Mouse (Mus musculus) liver, postnatal 0 days (tissue): ENCODE data around the gene Dnaja2. TPM values are rescaled to one million over a fixed set of nuclear protein-coding genes. Genes with fewer than 3 reads are reported as not detected.

Experiments used
- ATAC-seq: fragments of 200-750 bp; cut with Nextera tagmentation; 2 replicates; pipeline ENCODE4 v1.8.0; 2017; ENCODE audit warnings: mild to moderate bottlenecking, moderate library complexity
- DNase-seq: peaks from one replicate; pipeline ENCODE4 v3.0.0-alpha.2; 2016
- H3K27ac ChIP-seq: fragments of 300-500 bp; sonication (generic); 2 replicates; pipeline ENCODE4 v1.5.1; 2014; ENCODE audit warnings: antibody characterized with exemption, moderate library complexity, mild to moderate bottlenecking, low read depth
- H3K27me3 ChIP-seq: fragments of 300-500 bp; sonication (generic); 2 replicates; pipeline ENCODE4 v1.6.1; 2014; ENCODE audit warnings: low read length, control low read depth, mixed read lengths; ENCODE audit not compliant: insufficient read depth
- H3K36me3 ChIP-seq: fragments of 300-500 bp; sonication (generic); replicated peaks from 2 replicates; pipeline ENCODE4 v1.6.1; 2014; ENCODE audit warnings: mild to moderate bottlenecking, control low read depth, low read length, moderate library complexity, mixed read lengths; ENCODE audit not compliant: insufficient read depth
- H3K4me1 ChIP-seq: fragments of 300-500 bp; sonication (generic); 2 replicates; pipeline ENCODE4 v1.6.1; 2014; ENCODE audit warnings: antibody characterized with exemption, mild to moderate bottlenecking, control low read depth; ENCODE audit not compliant: insufficient read depth
- H3K4me2 ChIP-seq: fragments of 300-500 bp; sonication (generic); 2 replicates; pipeline ENCODE4 v1.6.1; 2014; ENCODE audit warnings: low read depth, mild to moderate bottlenecking, low read length, moderate library complexity, mixed read lengths
- H3K4me3 ChIP-seq: fragments of 300-500 bp; sonication (generic); 2 replicates; pipeline ENCODE4 v1.5.1; 2014; ENCODE audit warnings: low read depth, low read length
- H3K9ac ChIP-seq: fragments of 300-500 bp; sonication (generic); replicated peaks from 2 replicates; pipeline ENCODE4 v1.6.1; 2014; ENCODE audit warnings: mild to moderate bottlenecking, moderate library complexity
- H3K9me3 ChIP-seq: fragments of 300-500 bp; sonication (generic); 2 replicates; pipeline ENCODE4 v1.6.1; 2016; ENCODE audit warnings: mild to moderate bottlenecking, control low read depth, low read length, mixed read lengths
- CTCF ChIP-seq: sonication (generic); IDR thresholded peaks from 2 replicates; pipeline ENCODE4 v1.5.1; 2016; ENCODE audit warnings: antibody characterized with exemption, low read depth
- EP300 ChIP-seq: IDR thresholded peaks from 2 replicates; pipeline ENCODE4 v1.6.1; 2016; ENCODE audit warnings: antibody characterized with exemption, low read depth, mild to moderate bottlenecking
- WGBS: fragments of 180-500 bp; shearing (Covaris S2); extraction: QIAGEN DNeasy Blood & Tissue Kit; methylation state at CpG from one replicate; pipeline ENCODE4 v1.1.7; 2014; ENCODE audit not compliant: insufficient replicate concordance; 5-methylcytosine and 5-hydroxymethylcytosine counted together
- polyA plus RNA-seq: library from polyadenylated mRNA; unstranded; fragments of >200 nt; fragmentation: Nextera tagmentation; extraction: Ambion mirVana; gene quantifications from 2 replicates; pipeline ENCODE4 v1.2.1, GENCODE M21; 2015

Dnaja2 gene
- polyA plus RNA-seq, 1 experiment from 2014 or later, result 89.2 TPM

GRCm38 (mm10) chr8:85536332-85536731, 18.8 kb downstream of the Dnaja2 start:
- H3K27ac ChIP-seq, result no peak overlapping the region
- WGBS, result 77% methylated on average over 2 of the region's 2 CpGs
- H3K36me3 ChIP-seq, result peaks cover 49% of the 10 kb centered on the region
- H3K27me3 ChIP-seq, result no peaks in the 10 kb centered on the region
- TF ChIP-seq EP300, result no peak
- H3K9ac ChIP-seq, result no peak overlapping the region
- H3K4me2 ChIP-seq, result no peak overlapping the region
- no peak overlapping the region for H3K4me3 ChIP-seq
- no peak for DNase-seq
- H3K4me1 ChIP-seq, result peaks cover 14% of the 10 kb centered on the region
- H3K9me3 ChIP-seq, result no peaks in the 10 kb centered on the region
- no peak for ATAC-seq

DNA sequence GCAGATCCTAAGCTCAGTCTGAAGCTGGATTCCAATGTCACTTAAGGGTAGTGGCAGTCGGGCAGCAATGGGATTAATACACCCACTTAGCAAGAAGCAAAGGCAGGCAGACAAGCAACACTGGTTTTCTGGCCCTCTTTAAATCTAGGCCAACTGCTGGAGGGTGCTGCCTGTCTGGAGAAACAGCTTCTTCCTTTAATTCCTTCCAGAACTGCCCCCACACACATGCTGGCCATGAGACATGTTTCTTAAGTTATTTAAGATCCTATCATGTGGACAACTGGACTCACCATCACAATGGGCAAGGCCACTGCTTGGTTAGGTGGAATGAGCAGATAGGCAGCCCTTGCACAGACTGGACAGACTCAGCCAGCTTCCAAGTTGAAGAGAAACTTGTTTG, 21.0 kb downstream of the Dnaja2 start:
- no peaks in the 10 kb centered on the region for H3K27me3 ChIP-seq
- H3K27ac ChIP-seq, result no peak overlapping the region
- H3K36me3 ChIP-seq, result peaks cover 32% of the 10 kb centered on the region
- H3K9ac ChIP-seq, result no peak overlapping the region
- no peak overlapping the region for H3K4me3 ChIP-seq
- 89% methylated on average over 1 of the region's 1 CpGs for WGBS
- H3K4me1 ChIP-seq, result peaks cover 18% of the 10 kb centered on the region
- ATAC-seq (no peak), DNase-seq (no peak)
- TF ChIP-seq EP300 (no peak), CTCF (no peak)
- H3K4me2 ChIP-seq, result no peak overlapping the region
- no peaks in the 10 kb centered on the region for H3K9me3 ChIP-seq

- no peak overlapping the region for H3K27ac ChIP-seq
- no peaks in the 10 kb centered on the region for H3K27me3 ChIP-seq
- no peak for TF ChIP-seq EP300
- TF ChIP-seq CTCF, result no peak
- H3K4me3 ChIP-seq, result no peak overlapping the region
- H3K4me1 ChIP-seq, result peaks cover 18% of the 10 kb centered on the region
- H3K36me3 ChIP-seq, result peaks cover 25% of the 10 kb centered on the region
- no peak overlapping the region for H3K4me2 ChIP-seq
- DNase-seq, result no peak
- H3K9ac ChIP-seq, result no peak overlapping the region
- peak; percentile 27; the same call in 1 of the 2 replicates for ATAC-seq
- 70% methylated on average over 2 of the region's 2 CpGs for WGBS
- no peaks in the 10 kb centered on the region for H3K9me3 ChIP-seq
These were observed 21.7 kb downstream of the Dnaja2 start for GRCm38 (mm10) chr8:85533434-85533833.

DNA sequence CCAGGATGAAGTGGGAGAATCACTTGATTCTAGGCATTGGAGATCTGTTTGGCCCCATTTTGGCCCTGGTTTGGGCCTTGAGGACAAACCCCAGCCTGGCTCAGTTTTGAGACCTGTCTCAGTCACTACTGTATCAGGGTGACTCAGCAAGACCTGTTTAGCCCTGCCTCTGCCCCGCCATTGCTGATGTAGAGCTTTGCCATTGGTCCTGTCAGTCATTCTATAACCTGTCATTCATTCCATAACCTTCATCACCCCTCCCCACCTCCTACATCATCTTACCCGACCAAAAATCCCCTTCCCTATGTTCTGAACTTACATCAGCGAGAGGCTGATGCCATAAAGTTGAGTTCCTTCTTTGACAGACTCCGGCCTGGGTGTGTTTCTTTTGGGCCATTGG, 22.3 kb downstream of the Dnaja2 start:
- WGBS, result 82% methylated on average over 4 of the region's 4 CpGs
- H3K36me3 ChIP-seq, result peaks cover 19% of the 10 kb centered on the region

GRCm38 (mm10) chr8:85531471-85531870, 23.7 kb downstream of the Dnaja2 start:
- TF ChIP-seq EP300 (no peak), CTCF (no peak)
- H3K27ac ChIP-seq, result no peak overlapping the region

More for the DNA sequence above, 22.3 kb downstream of the Dnaja2 start:
- H3K27ac ChIP-seq, result no peak overlapping the region
- ATAC-seq (no peak), DNase-seq (no peak)
- no peak for TF ChIP-seq EP300
- TF ChIP-seq CTCF, result no peak
- no peaks in the 10 kb centered on the region for H3K9me3 ChIP-seq
- H3K9ac ChIP-seq, result no peak overlapping the region
- H3K27me3 ChIP-seq, result no peaks in the 10 kb centered on the region
- peaks cover 18% of the 10 kb centered on the region for H3K4me1 ChIP-seq
- no peak overlapping the region for H3K4me3 ChIP-seq
- H3K4me2 ChIP-seq, result no peak overlapping the region

DNA sequence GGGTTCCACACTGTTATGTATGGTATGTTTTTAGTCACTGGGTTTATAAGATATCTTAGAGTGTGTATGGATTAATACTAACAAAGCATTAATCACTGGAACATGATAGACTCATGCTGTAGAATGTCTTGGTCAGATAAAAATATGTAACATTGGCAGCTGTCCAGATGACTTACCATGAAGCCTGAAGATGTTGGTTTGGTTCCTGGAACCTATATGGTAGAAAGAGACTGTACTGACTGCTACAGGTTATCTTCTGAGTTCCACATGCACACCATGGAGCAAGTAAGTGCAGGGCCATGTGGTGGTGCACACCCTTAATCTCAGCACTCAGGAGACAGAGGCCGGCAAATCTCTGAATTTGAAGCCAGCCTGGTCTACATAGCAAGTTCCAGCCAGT, 24.4 kb downstream of the Dnaja2 start:
- DNase-seq, result no peak
- WGBS, result 42% methylated on average over 1 of the region's 1 CpGs
- Histone ChIP-seq H3K4me3 (no peak overlapping the region), H3K9ac (no peak overlapping the region), H3K4me2 (no peak overlapping the region), H3K27me3 (no peaks in the 10 kb centered on the region), H3K27ac (no peak overlapping the region), H3K36me3 (peaks cover 2% of the 10 kb centered on the region; the same call in 1 of the 2 replicates), H3K4me1 (peaks cover 18% of the 10 kb centered on the region), H3K9me3 (no peaks in the 10 kb centered on the region)
- TF ChIP-seq CTCF (no peak), EP300 (peak; percentile 60; the same call in 1 of the 2 replicates)
- ATAC-seq, result peak; percentile 52

More at GRCm38 (mm10) chr8:85531471-85531870, 23.7 kb downstream of the Dnaja2 start:
- WGBS, result 25% methylated on average over 3 of the region's 3 CpGs
- Histone ChIP-seq H3K4me3 (no peak overlapping the region), H3K9ac (no peak overlapping the region), H3K4me2 (no peak overlapping the region), H3K36me3 (peaks cover 8% of the 10 kb centered on the region), H3K9me3 (no peaks in the 10 kb centered on the region), H3K4me1 (peaks cover 18% of the 10 kb centered on the region), H3K27me3 (no peaks in the 10 kb centered on the region)
- DNase-seq (no peak), ATAC-seq (no peak)

GRCm38 (mm10) chr8:85528959-85529358, 26.2 kb downstream of the Dnaja2 start:
- peak overlapping the region; percentile 42; the same call in 1 of the 2 replicates for H3K27ac ChIP-seq
- no peak for TF ChIP-seq EP300
- no peak for TF ChIP-seq CTCF
- no peak for DNase-seq
- H3K27me3 ChIP-seq, result no peaks in the 10 kb centered on the region
- H3K36me3 ChIP-seq, result peaks cover 4% of the 10 kb centered on the region
- WGBS, result 66% methylated on average over 3 of the region's 3 CpGs
- no peak overlapping the region for H3K4me3 ChIP-seq
- H3K9me3 ChIP-seq, result no peaks in the 10 kb centered on the region
- peaks cover 18% of the 10 kb centered on the region for H3K4me1 ChIP-seq
- H3K4me2 ChIP-seq, result no peak overlapping the region
- H3K9ac ChIP-seq, result no peak overlapping the region
- ATAC-seq, result peak; percentile 72
